Mouse (Mus musculus) liver, embryonic 14.5 days (tissue): ENCODE results near the gene Bsnd. TPM values are rescaled to one million over a fixed set of nuclear protein-coding genes. Genes with fewer than 3 reads are reported as not detected.

Experiments
- ATAC-seq: fragments of 200-750 bp; cut with Nextera tagmentation; 2 replicates; pipeline ENCODE4 v1.8.0; 2017; ENCODE audit warnings: moderate number of reproducible peaks, mild to moderate bottlenecking, moderate library complexity; ENCODE audit not compliant: insufficient read depth
- DNase-seq, 3 experiments: peaks; one replicate each; pipeline ENCODE4 v3.0.0-alpha.2; 2012 to 2013; ENCODE audit warnings: low read depth in 3 of 3, low spot score in 3 of 3
- H3K27ac ChIP-seq: fragments of 300-500 bp; sonication (generic); 2 replicates; pipeline ENCODE4 v1.5.1; 2014; ENCODE audit warnings: moderate library complexity, mild to moderate bottlenecking, control low read depth, inconsistent platforms
- H3K27me3 ChIP-seq: fragments of 300-500 bp; sonication (generic); 2 replicates; pipeline ENCODE4 v1.6.1; 2014; ENCODE audit warnings: mild to moderate bottlenecking, low read length, moderate library complexity; ENCODE audit not compliant: control insufficient read depth, insufficient read depth
- H3K36me3 ChIP-seq: fragments of 300-500 bp; sonication (generic); replicated peaks from 2 replicates; pipeline ENCODE4 v1.6.1; 2014; ENCODE audit warnings: low read depth; ENCODE audit not compliant: control insufficient read depth, insufficient read depth
- H3K4me1 ChIP-seq, 2 experiments: fragments of 200-500 bp in 1 of 2; fragments of 300-500 bp in 1 of 2; sonication (generic) in 1 of 2; replicated peaks; 2 replicates each; pipeline ENCODE4 v1.6.1; 2012 to 2014; ENCODE audit warnings: antibody characterized with exemption in 1 of 2, inconsistent platforms in 1 of 2, low read length in 1 of 2; ENCODE audit not compliant: control insufficient read depth in 2 of 2, insufficient read depth in 2 of 2
- H3K4me2 ChIP-seq: fragments of 300-500 bp; sonication (generic); 2 replicates; pipeline ENCODE4 v1.6.1; 2014; ENCODE audit warnings: low read depth, mild to moderate bottlenecking, control low read depth, moderate library complexity
- H3K4me3 ChIP-seq, 2 experiments: fragments of 200-500 bp in 1 of 2; fragments of 300-500 bp in 1 of 2; sonication (generic) in 1 of 2; 2 replicates each; pipeline ENCODE4 v1.5.1; 2012 to 2014; ENCODE audit warnings: low read depth in 2 of 2, low read length in 2 of 2, mild to moderate bottlenecking in 2 of 2, control low read depth in 1 of 2, inconsistent platforms in 1 of 2, moderate library complexity in 1 of 2; ENCODE audit not compliant: insufficient read depth in 1 of 2
- H3K9ac ChIP-seq: fragments of 300-500 bp; sonication (generic); replicated peaks from 2 replicates; pipeline ENCODE4 v1.6.1; 2014; ENCODE audit warnings: mild to moderate bottlenecking, control low read depth, moderate library complexity
- H3K9me3 ChIP-seq: fragments of 300-500 bp; sonication (generic); 2 replicates; pipeline ENCODE4 v1.6.1; 2016; ENCODE audit warnings: low read length, mixed read lengths; ENCODE audit not compliant: control insufficient read depth
- CTCF ChIP-seq: IDR thresholded peaks from 2 replicates; pipeline ENCODE4 v1.5.1; 2016; ENCODE audit warnings: antibody characterized with exemption, low read depth, control low read depth
- EP300 ChIP-seq: IDR thresholded peaks from 2 replicates; pipeline ENCODE4 v1.6.1; 2016; ENCODE audit warnings: antibody characterized with exemption, low read depth
- WGBS: fragments of 180-500 bp; shearing (Covaris S2); extraction: QIAGEN DNeasy Blood & Tissue Kit; methylation state at CpG from one replicate; pipeline ENCODE4 v1.1.7; 2014; ENCODE audit not compliant: insufficient replicate concordance; 5-methylcytosine and 5-hydroxymethylcytosine counted together
- polyA plus RNA-seq, 2 experiments: library from polyadenylated mRNA; depleted of rRNA in 1 of 2; stranded (reverse) in 1 of 2; unstranded in 1 of 2; fragments of >200 nt; fragmentation: Nextera tagmentation in 1 of 2; extraction: Ambion mirVana in 1 of 2; gene quantifications; 2 replicates each; pipeline versions ENCODE4 v1.2.1 to v1.2.3; 2012 to 2014

Gene Bsnd
- polyA plus RNA-seq, 2 experiments: not detected

DNA sequence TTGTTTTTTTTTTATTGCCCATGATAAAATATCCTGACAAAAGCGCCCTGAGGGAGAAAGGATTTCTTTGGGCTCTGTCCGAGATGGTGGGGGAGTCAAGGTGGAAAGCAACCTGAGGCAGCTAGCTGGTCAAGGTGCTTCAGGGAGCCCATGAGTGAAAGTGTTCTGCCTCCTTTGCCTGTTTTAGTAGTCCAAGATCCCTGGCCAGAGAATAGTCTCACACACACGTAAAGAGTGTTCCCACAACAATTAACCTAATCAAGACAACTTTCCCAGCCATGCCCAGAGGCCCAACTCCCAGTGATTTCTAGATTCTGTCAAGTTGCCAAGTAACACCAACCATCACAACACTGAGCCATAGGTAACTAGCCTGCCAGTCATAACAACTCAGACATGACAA, 30.5 kb upstream of the Bsnd start:
- WGBS: 44% methylated on average over 3 of the region's 3 CpGs
- H3K4me2 ChIP-seq: no peak overlapping the region
- TF ChIP-seq EP300 (no peak), CTCF (no peak)
- no peaks in the 10 kb centered on the region for H3K9me3 ChIP-seq
- no peak overlapping the region for H3K4me3 ChIP-seq
- H3K4me1 ChIP-seq: no peaks in the 10 kb centered on the region
- ATAC-seq (no peak), DNase-seq (no peak)
- no peak overlapping the region for H3K27ac ChIP-seq
- H3K27me3 ChIP-seq: no peaks in the 10 kb centered on the region
- no peaks in the 10 kb centered on the region for H3K36me3 ChIP-seq
- no peak overlapping the region for H3K9ac ChIP-seq

- H3K4me1 ChIP-seq: no peaks in the 10 kb centered on the region
- H3K27ac ChIP-seq: no peak overlapping the region
- ATAC-seq (no peak), DNase-seq (no peak)
- no peak overlapping the region for H3K4me3 ChIP-seq
- no peaks in the 10 kb centered on the region for H3K9me3 ChIP-seq
- TF ChIP-seq CTCF (no peak), EP300 (no peak)
- no peak overlapping the region for H3K4me2 ChIP-seq
- H3K36me3 ChIP-seq: no peaks in the 10 kb centered on the region
- H3K9ac ChIP-seq: no peak overlapping the region
- no peaks in the 10 kb centered on the region for H3K27me3 ChIP-seq
- WGBS: 57% methylated on average over 6 of the region's 6 CpGs
Measured at GRCm38 (mm10) chr4:106514606-106515005, 22.5 kb upstream of the Bsnd start.

DNA sequence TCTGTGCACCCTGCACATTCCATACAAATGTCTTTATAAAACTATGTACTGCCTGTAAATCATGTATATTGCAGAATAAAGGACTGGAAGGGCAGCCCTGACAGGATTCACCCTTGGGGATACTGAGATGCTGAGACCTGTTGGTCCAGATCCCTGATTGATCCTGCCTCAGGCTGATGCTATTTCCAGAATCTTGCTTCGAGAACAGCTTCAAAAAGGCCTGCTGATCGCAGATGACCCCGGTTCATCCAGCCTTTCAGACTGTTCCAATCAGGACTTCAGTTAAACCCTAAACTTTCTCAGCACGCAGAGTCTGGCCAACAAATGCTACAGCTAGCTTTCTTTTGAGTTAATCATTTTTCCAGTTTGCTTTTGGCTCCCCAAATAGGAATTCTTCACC, 17.8 kb upstream of the Bsnd start:
- H3K9ac ChIP-seq: no peak overlapping the region
- H3K4me1 ChIP-seq: no peaks in the 10 kb centered on the region
- DNase-seq (no peak), ATAC-seq (no peak)
- WGBS: 56% methylated on average over 4 of the region's 4 CpGs
- H3K27me3 ChIP-seq: no peaks in the 10 kb centered on the region
- H3K9me3 ChIP-seq: no peaks in the 10 kb centered on the region
- H3K4me3 ChIP-seq: no peak overlapping the region
- H3K4me2 ChIP-seq: no peak overlapping the region
- H3K36me3 ChIP-seq: no peaks in the 10 kb centered on the region
- no peak for TF ChIP-seq EP300
- TF ChIP-seq CTCF: no peak
- no peak overlapping the region for H3K27ac ChIP-seq

DNA sequence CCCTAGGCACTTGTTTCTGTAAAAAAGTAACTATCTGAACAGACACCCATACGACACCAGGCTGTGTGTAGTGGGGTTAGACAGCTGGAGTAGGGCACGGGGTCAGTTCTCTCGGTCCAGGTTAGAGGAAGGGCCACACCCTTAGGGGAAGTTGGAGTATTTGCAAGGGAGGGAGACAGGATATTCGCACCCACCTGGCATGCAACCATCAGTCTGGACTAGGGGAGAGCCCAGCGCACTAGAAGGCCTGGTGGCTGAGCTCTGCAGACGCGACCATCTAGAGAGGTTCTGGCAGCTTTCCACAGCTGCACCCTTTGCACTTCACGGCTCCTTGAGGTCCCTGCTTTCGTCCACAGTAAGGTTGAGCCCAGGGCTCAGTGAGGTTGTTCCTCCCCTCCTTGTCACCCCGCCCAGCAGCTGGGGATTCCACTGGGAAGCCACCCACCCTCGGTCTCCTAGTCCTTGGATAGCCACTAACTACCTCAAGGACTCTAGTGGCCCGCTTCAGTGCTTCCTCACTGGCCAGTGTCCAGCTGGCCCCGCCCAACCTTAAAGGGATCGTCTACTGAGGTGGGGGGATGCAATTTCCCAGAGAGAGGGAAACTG, 13.5 kb upstream of the Bsnd start:
- ATAC-seq (no peak), DNase-seq (no peak)
- H3K27me3 ChIP-seq: no peaks in the 10 kb centered on the region
- no peak overlapping the region for H3K27ac ChIP-seq
- no peaks in the 10 kb centered on the region for H3K36me3 ChIP-seq
- no peak overlapping the region for H3K9ac ChIP-seq
- no peak overlapping the region for H3K4me2 ChIP-seq
- 57% methylated on average over 14 of the region's 14 CpGs for WGBS
- TF ChIP-seq CTCF: no peak
- no peak for TF ChIP-seq EP300
- H3K4me3 ChIP-seq: no peak overlapping the region
- no peaks in the 10 kb centered on the region for H3K9me3 ChIP-seq
- H3K4me1 ChIP-seq: no peaks in the 10 kb centered on the region

- 77% methylated on average over 3 of the region's 3 CpGs for WGBS
- no peaks in the 10 kb centered on the region for H3K4me1 ChIP-seq
- H3K9me3 ChIP-seq: no peaks in the 10 kb centered on the region
- H3K4me3 ChIP-seq: no peak overlapping the region
- DNase-seq: no peak
- no peak overlapping the region for H3K4me2 ChIP-seq
- H3K27me3 ChIP-seq: no peaks in the 10 kb centered on the region
- H3K27ac ChIP-seq: no peak overlapping the region
- ATAC-seq: no peak
- H3K36me3 ChIP-seq: no peaks in the 10 kb centered on the region
- TF ChIP-seq CTCF: peak; percentile 46
- no peak for TF ChIP-seq EP300
- H3K9ac ChIP-seq: no peak overlapping the region
Measured at GRCm38 (mm10) chr4:106503578-106503977, 11.5 kb upstream of the Bsnd start.
